Mouse (Mus musculus): Measurements from ENCODE around the gene Tnni1.
A peak's percentile ranks its signal among the peaks of the same experiment; 100 is the strongest.

Tnni1 gene

GRCm38 (mm10) chr1:135810180-135810579 lies 30.9 kb downstream of the Tnni1 start:
- no peak for DNase-seq (ENCODE audit: low spot score in 2 of 2)

- peak; percentile 66 to 75 for DNase-seq (ENCODE audit: low spot score in 2 of 2)
Observed at GRCm38 (mm10) chr1:135811016-135811646, 31.9 kb downstream of the Tnni1 start.

GRCm38 (mm10) chr1:135812205-135812604 lies 33.0 kb downstream of the Tnni1 start:
- DNase-seq (ENCODE audit: low spot score in 2 of 2) = no peak

GRCm38 (mm10) chr1:135812618-135813017 lies 33.4 kb downstream of the Tnni1 start:
- DNase-seq (ENCODE audit: low spot score in 2 of 2) = no peak

- no peak for DNase-seq (ENCODE audit: low spot score in 2 of 2)
Observed at GRCm38 (mm10) chr1:135813071-135813470, 33.8 kb downstream of the Tnni1 start.

GRCm38 (mm10) chr1:135813687-135814395 lies 34.6 kb downstream of the Tnni1 start:
- DNase-seq (ENCODE audit: low spot score in 2 of 2) = no peak

GRCm38 (mm10) chr1:135814531-135814930 lies 35.3 kb downstream of the Tnni1 start:
- DNase-seq (ENCODE audit: low spot score in 2 of 2) = no peak

- no peak for DNase-seq (ENCODE audit: low spot score in 2 of 2)
Observed at GRCm38 (mm10) chr1:135817595-135817994, 38.4 kb downstream of the Tnni1 start.

- no peak for DNase-seq (ENCODE audit: low spot score in 2 of 2)
Observed at GRCm38 (mm10) chr1:135818481-135819086, 39.4 kb downstream of the Tnni1 start, which contains the start of gene Lad1. TSS of gene Lad1 (plus strand) at chr1:135818598.

- no peak for DNase-seq (ENCODE audit: low spot score in 2 of 2)
Observed at GRCm38 (mm10) chr1:135820071-135820470, 40.8 kb downstream of the Tnni1 start.

- no peak for DNase-seq (ENCODE audit: low spot score in 2 of 2)
Observed at GRCm38 (mm10) chr1:135820736-135821364, 41.6 kb downstream of the Tnni1 start.

- DNase-seq (ENCODE audit: low spot score in 2 of 2) = no peak
Observed at GRCm38 (mm10) chr1:135821780-135822179, 42.5 kb downstream of the Tnni1 start.

- DNase-seq (ENCODE audit: low spot score in 2 of 2) = no peak
Observed at GRCm38 (mm10) chr1:135828918-135829317, 49.7 kb downstream of the Tnni1 start.

GRCm38 (mm10) chr1:135834206-135834859 lies 55.1 kb downstream of the Tnni1 start:
- no peak for DNase-seq (ENCODE audit: low spot score in 2 of 2)

- no peak for DNase-seq (ENCODE audit: low spot score in 2 of 2)
Observed at GRCm38 (mm10) chr1:135834983-135835382, 55.7 kb downstream of the Tnni1 start.

- no peak for DNase-seq (ENCODE audit: low spot score in 2 of 2)
Observed at GRCm38 (mm10) chr1:135835716-135836483, 56.7 kb downstream of the Tnni1 start, which contains the start of gene Tnnt2. TSS of gene Tnnt2 (plus strand) at chr1:135836354.

GRCm38 (mm10) chr1:135838626-135839025 lies 59.4 kb downstream of the Tnni1 start:
- DNase-seq (ENCODE audit: low spot score in 2 of 2) = no peak

GRCm38 (mm10) chr1:135839065-135839464 lies 59.8 kb downstream of the Tnni1 start:
- no peak for DNase-seq (ENCODE audit: low spot score in 2 of 2)

GRCm38 (mm10) chr1:135840675-135841395 lies 61.6 kb downstream of the Tnni1 start:
- no peak for DNase-seq (ENCODE audit: low spot score in 2 of 2)

GRCm38 (mm10) chr1:135843519-135844262 lies 64.5 kb downstream of the Tnni1 start:
- DNase-seq (ENCODE audit: low spot score in 2 of 2) = no peak

All from spleen, postnatal 14 days (tissue).